Mouse (Mus musculus): ENCODE measurements around the gene Efhd1.

- TF ChIP-seq POLR2A (IDR thresholded peaks at IDR 0.05; ENCODE audit: borderline replicate concordance, insufficient read depth, low read length) (no peak), CTCF (IDR thresholded peaks at IDR 0.05; ENCODE audit: borderline replicate concordance, insufficient read depth, low read depth, low read length) (no peak)
These were observed 49.0 kb downstream of the Efhd1 start for GRCm38 (mm10) chr1:87313116-87313515.
